Mouse (Mus musculus) neural tube, embryonic 13.5 days (tissue): ENCODE data around the gene Rcc1. TPM values are rescaled to one million over a fixed set of nuclear protein-coding genes. Genes with fewer than 3 reads are reported as not detected.

Experiments used
- ATAC-seq: fragments of 200-750 bp; cut with Nextera tagmentation; 2 replicates; pipeline ENCODE4 v1.8.0; 2017; ENCODE audit warnings: low read depth, mild to moderate bottlenecking, moderate TSS enrichment, moderate library complexity
- H3K27ac ChIP-seq: fragments of 300-500 bp; sonication (generic); replicated peaks from 2 replicates; pipeline ENCODE4 v1.5.1; 2015; ENCODE audit warnings: moderate library complexity, mild to moderate bottlenecking, inconsistent platforms
- H3K27me3 ChIP-seq: fragments of 300-500 bp; sonication (generic); 2 replicates; pipeline ENCODE4 v1.6.1; 2015; ENCODE audit warnings: mild to moderate bottlenecking, inconsistent platforms
- H3K36me3 ChIP-seq: fragments of 300-500 bp; sonication (generic); 2 replicates; pipeline ENCODE4 v1.6.1; 2015; ENCODE audit warnings: mild to moderate bottlenecking, inconsistent platforms
- H3K4me1 ChIP-seq: fragments of 300-500 bp; sonication (generic); replicated peaks from 2 replicates; pipeline ENCODE4 v1.6.1; 2015; ENCODE audit warnings: inconsistent platforms
- H3K4me2 ChIP-seq: fragments of 300-500 bp; sonication (generic); 2 replicates; pipeline ENCODE4 v1.6.1; 2015; ENCODE audit warnings: inconsistent platforms, mild to moderate bottlenecking, moderate library complexity
- H3K4me3 ChIP-seq: fragments of 300-500 bp; sonication (generic); 2 replicates; pipeline ENCODE4 v1.5.1; 2015; ENCODE audit warnings: mild to moderate bottlenecking, inconsistent platforms
- H3K9ac ChIP-seq: fragments of 300-500 bp; sonication (generic); 2 replicates; pipeline ENCODE4 v1.6.1; 2015; ENCODE audit warnings: moderate library complexity, mild to moderate bottlenecking, inconsistent platforms
- H3K9me3 ChIP-seq: fragments of 300-500 bp; sonication (generic); 2 replicates; pipeline ENCODE4 v1.6.1; 2016; ENCODE audit warnings: inconsistent platforms
- WGBS: fragments of 180-500 bp; shearing (Covaris S2); methylation state at CpG from one replicate; pipeline ENCODE4 v1.1.7; 2015; 5-methylcytosine and 5-hydroxymethylcytosine counted together
- polyA plus RNA-seq: library from polyadenylated mRNA; unstranded; fragments of >200 nt; fragmentation: Nextera tagmentation; extraction: Ambion mirVana; gene quantifications from 2 replicates; pipeline ENCODE4 v1.2.1, GENCODE M21; 2015

The Rcc1 gene
- 35.6 and 36.1 TPM in 2 replicates for polyA plus RNA-seq

- peaks cover 21% of the 10 kb centered on the region for H3K4me1 ChIP-seq
- peak within 1 kb of the TSS; percentile 80 for H3K4me2 ChIP-seq
- H3K9me3 ChIP-seq = no peaks in the 10 kb centered on the region
- H3K36me3 ChIP-seq = peaks cover 23% of the 10 kb centered on the region
- ATAC-seq = peak; percentile 92
- peak within 1 kb of the TSS; percentile 93 for H3K27ac ChIP-seq
- under 1% methylated on average over 31 of the region's 31 CpGs for WGBS
- no peaks in the 10 kb centered on the region for H3K27me3 ChIP-seq
- H3K9ac ChIP-seq = peak within 1 kb of the TSS; percentile 90
- H3K4me3 ChIP-seq = peak within 1 kb of the TSS; percentile 84
Measured at GRCm38 (mm10) chr4:132353481-132353885, at the start of gene Rcc1. Gene Rcc1, minus strand, starts transcription at chr4:132353605.

GRCm38 (mm10) chr4:132401016-132401415 is 47.6 kb upstream of the Rcc1 start:
- Histone ChIP-seq H3K36me3 (no peaks in the 10 kb centered on the region), H3K4me3 (no peak overlapping the region), H3K4me1 (peaks cover 11% of the 10 kb centered on the region), H3K27me3 (no peaks in the 10 kb centered on the region), H3K27ac (no peak overlapping the region), H3K9me3 (no peaks in the 10 kb centered on the region), H3K4me2 (no peak overlapping the region), H3K9ac (no peak overlapping the region)
- ATAC-seq = no peak
- 94% methylated on average over 9 of the region's 9 CpGs for WGBS

GRCm38 (mm10) chr4:132398863-132399262 is 45.5 kb upstream of the Rcc1 start:
- no peak for ATAC-seq
- peaks cover 11% of the 10 kb centered on the region for H3K4me1 ChIP-seq
- H3K27ac ChIP-seq = no peak overlapping the region
- H3K4me3 ChIP-seq = no peak overlapping the region
- no peaks in the 10 kb centered on the region for H3K9me3 ChIP-seq
- no peaks in the 10 kb centered on the region for H3K27me3 ChIP-seq
- no peak overlapping the region for H3K9ac ChIP-seq
- no peaks in the 10 kb centered on the region for H3K36me3 ChIP-seq
- H3K4me2 ChIP-seq = no peak overlapping the region
- WGBS = 73% methylated on average over 5 of the region's 5 CpGs

- Histone ChIP-seq H3K4me1 (peaks cover 11% of the 10 kb centered on the region), H3K9me3 (no peaks in the 10 kb centered on the region), H3K27me3 (no peaks in the 10 kb centered on the region), H3K9ac (no peak overlapping the region), H3K36me3 (no peaks in the 10 kb centered on the region), H3K4me3 (no peak overlapping the region), H3K27ac (no peak overlapping the region), H3K4me2 (peak overlapping the region; percentile 42)
- 43% methylated on average over 11 of the region's 11 CpGs for WGBS
- no peak; the same call in 1 of the 2 replicates for ATAC-seq
Measured at GRCm38 (mm10) chr4:132398045-132398774, 44.8 kb upstream of the Rcc1 start.

- no peaks in the 10 kb centered on the region for H3K36me3 ChIP-seq
- H3K9me3 ChIP-seq = no peaks in the 10 kb centered on the region
- H3K9ac ChIP-seq = no peak overlapping the region
- H3K27ac ChIP-seq = no peak overlapping the region
- no peaks in the 10 kb centered on the region for H3K27me3 ChIP-seq
- H3K4me3 ChIP-seq = no peak overlapping the region
- 92% methylated on average over 3 of the region's 3 CpGs for WGBS
- H3K4me2 ChIP-seq = no peak overlapping the region
- no peak for ATAC-seq
- H3K4me1 ChIP-seq = peaks cover 11% of the 10 kb centered on the region
Measured at GRCm38 (mm10) chr4:132397120-132397519, 43.7 kb upstream of the Rcc1 start.

GRCm38 (mm10) chr4:132396251-132396650 is 42.8 kb upstream of the Rcc1 start:
- H3K4me3 ChIP-seq = no peak overlapping the region
- no peaks in the 10 kb centered on the region for H3K36me3 ChIP-seq
- H3K4me1 ChIP-seq = peaks cover 11% of the 10 kb centered on the region
- H3K9ac ChIP-seq = no peak overlapping the region
- no peak overlapping the region for H3K27ac ChIP-seq
- no peaks in the 10 kb centered on the region for H3K9me3 ChIP-seq
- no peaks in the 10 kb centered on the region for H3K27me3 ChIP-seq
- ATAC-seq = no peak
- H3K4me2 ChIP-seq = no peak overlapping the region
- WGBS = 93% methylated on average over 7 of the region's 7 CpGs

- peaks cover 7% of the 10 kb centered on the region; the same call in 1 of the 2 replicates for H3K4me1 ChIP-seq
- no peak overlapping the region for H3K27ac ChIP-seq
- H3K9ac ChIP-seq = no peak overlapping the region
- no peak overlapping the region for H3K4me2 ChIP-seq
- H3K27me3 ChIP-seq = no peaks in the 10 kb centered on the region
- H3K4me3 ChIP-seq = no peak overlapping the region
- no peaks in the 10 kb centered on the region for H3K9me3 ChIP-seq
- WGBS = 94% methylated on average over 8 of the region's 8 CpGs
- no peak for ATAC-seq
- H3K36me3 ChIP-seq = no peaks in the 10 kb centered on the region
Measured at GRCm38 (mm10) chr4:132391063-132391740, 37.8 kb upstream of the Rcc1 start.

GRCm38 (mm10) chr4:132389302-132389701 is 35.9 kb upstream of the Rcc1 start:
- Histone ChIP-seq H3K36me3 (no peaks in the 10 kb centered on the region), H3K9me3 (no peaks in the 10 kb centered on the region), H3K27ac (no peak overlapping the region), H3K9ac (no peak overlapping the region), H3K27me3 (no peaks in the 10 kb centered on the region), H3K4me1 (peaks cover 7% of the 10 kb centered on the region; the same call in 1 of the 2 replicates), H3K4me2 (no peak overlapping the region), H3K4me3 (no peak overlapping the region)
- 91% methylated on average over 4 of the region's 4 CpGs for WGBS
- ATAC-seq = no peak

- peaks cover 7% of the 10 kb centered on the region; the same call in 1 of the 2 replicates for H3K4me1 ChIP-seq
- no peaks in the 10 kb centered on the region for H3K9me3 ChIP-seq
- 78% methylated on average over 5 of the region's 5 CpGs for WGBS
- no peak overlapping the region; the same call in 1 of the 2 replicates for H3K27ac ChIP-seq
- no peak overlapping the region for H3K4me2 ChIP-seq
- H3K9ac ChIP-seq = no peak overlapping the region
- ATAC-seq = no peak
- no peaks in the 10 kb centered on the region for H3K27me3 ChIP-seq
- H3K36me3 ChIP-seq = no peaks in the 10 kb centered on the region
- no peak overlapping the region for H3K4me3 ChIP-seq
Measured at GRCm38 (mm10) chr4:132387617-132388016, 34.2 kb upstream of the Rcc1 start.

- no peak for ATAC-seq
- Histone ChIP-seq H3K4me2 (no peak overlapping the region), H3K27me3 (no peaks in the 10 kb centered on the region), H3K9ac (no peak overlapping the region), H3K27ac (no peak overlapping the region), H3K9me3 (no peaks in the 10 kb centered on the region), H3K36me3 (0 out of 2 replicates have a peak, but pooled peaks cover 5% of the 10 kb centered on the region), H3K4me1 (peaks cover 7% of the 10 kb centered on the region; the same call in 1 of the 2 replicates), H3K4me3 (no peak overlapping the region)
- 78% methylated on average over 7 of the region's 7 CpGs for WGBS
Measured at GRCm38 (mm10) chr4:132386846-132387245, 33.4 kb upstream of the Rcc1 start.

- no peak overlapping the region for H3K4me2 ChIP-seq
- no peak overlapping the region for H3K27ac ChIP-seq
- H3K9ac ChIP-seq = no peak overlapping the region
- peaks cover 5% of the 10 kb centered on the region; the same call in 1 of the 2 replicates for H3K36me3 ChIP-seq
- 67% methylated on average over 8 of the region's 8 CpGs for WGBS
- H3K4me1 ChIP-seq = peaks cover 7% of the 10 kb centered on the region; the same call in 1 of the 2 replicates
- no peaks in the 10 kb centered on the region for H3K9me3 ChIP-seq
- no peaks in the 10 kb centered on the region for H3K27me3 ChIP-seq
- no peak for ATAC-seq
- H3K4me3 ChIP-seq = no peak overlapping the region
Measured at GRCm38 (mm10) chr4:132385771-132386410, 32.5 kb upstream of the Rcc1 start.

GRCm38 (mm10) chr4:132383455-132383854 is 30.1 kb upstream of the Rcc1 start:
- no peak for ATAC-seq
- H3K9me3 ChIP-seq = no peaks in the 10 kb centered on the region
- no peak overlapping the region for H3K27ac ChIP-seq
- H3K36me3 ChIP-seq = peaks cover 5% of the 10 kb centered on the region; the same call in 1 of the 2 replicates
- no peak overlapping the region for H3K4me2 ChIP-seq
- 92% methylated on average over 3 of the region's 3 CpGs for WGBS
- H3K9ac ChIP-seq = no peak overlapping the region
- no peak overlapping the region for H3K4me3 ChIP-seq
- peaks cover 7% of the 10 kb centered on the region; the same call in 1 of the 2 replicates for H3K4me1 ChIP-seq
- H3K27me3 ChIP-seq = no peaks in the 10 kb centered on the region
